Mouse (Mus musculus): ENCODE data around the gene Crybg2.

Gene Crybg2

GRCm38 (mm10) chr4:134058166-134058715 is 2.4 kb upstream of the Crybg2 start:
- DNase-seq (ENCODE audit: low spot score in 2 of 2), result no peak

DNA sequence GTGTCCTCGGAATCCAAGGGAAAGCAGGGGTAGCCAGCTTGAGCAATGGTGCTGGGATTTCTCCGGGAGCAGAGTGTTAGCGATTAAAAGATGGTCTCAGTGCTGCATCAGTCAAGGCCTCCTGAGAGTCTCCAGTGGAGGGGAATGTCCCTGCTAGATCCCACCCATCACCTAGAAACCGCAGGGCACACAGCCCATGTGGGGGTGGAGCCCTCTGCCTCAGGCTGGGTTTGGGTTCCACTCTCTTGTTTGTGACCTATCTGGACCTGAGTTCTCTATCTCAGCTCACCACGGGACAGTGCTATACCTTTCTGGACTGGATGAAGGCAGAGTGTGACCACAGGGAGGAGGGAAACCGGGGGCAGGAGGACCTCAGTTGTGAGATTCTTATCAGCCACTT is 1.7 kb upstream of the Crybg2 start:
- no peak for DNase-seq (ENCODE audit: low spot score in 2 of 2)

GRCm38 (mm10) chr4:134061166-134061830 is 683 bp downstream of the Crybg2 start:
- no peak for DNase-seq (ENCODE audit: low spot score in 2 of 2)

DNA sequence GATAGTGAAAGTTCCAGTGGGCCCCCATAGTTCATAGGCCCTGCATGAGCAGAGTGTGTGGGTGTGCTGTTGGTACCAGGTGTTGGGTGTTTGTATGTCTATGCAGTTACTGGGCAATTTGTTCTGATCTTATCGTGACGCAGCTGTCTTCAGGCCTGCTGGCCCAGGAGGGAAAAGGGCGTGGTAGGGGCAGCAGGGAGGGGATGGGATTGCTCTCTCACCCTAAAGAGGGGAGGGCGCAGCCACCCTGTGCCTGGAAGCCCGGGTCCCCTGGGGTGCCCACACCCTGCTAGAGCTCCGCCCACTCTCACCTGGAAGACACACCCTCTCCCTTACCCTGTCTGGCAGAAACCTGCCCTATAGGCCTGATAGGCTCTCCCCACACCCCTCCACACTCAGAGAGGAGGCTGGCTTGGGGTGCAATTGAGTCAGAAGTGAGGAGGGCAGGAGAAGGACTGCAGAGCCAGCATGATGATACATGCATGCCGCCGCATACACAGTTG is 1.4 kb downstream of the Crybg2 start:
- no peak for DNase-seq (ENCODE audit: low spot score in 2 of 2)

DNA sequence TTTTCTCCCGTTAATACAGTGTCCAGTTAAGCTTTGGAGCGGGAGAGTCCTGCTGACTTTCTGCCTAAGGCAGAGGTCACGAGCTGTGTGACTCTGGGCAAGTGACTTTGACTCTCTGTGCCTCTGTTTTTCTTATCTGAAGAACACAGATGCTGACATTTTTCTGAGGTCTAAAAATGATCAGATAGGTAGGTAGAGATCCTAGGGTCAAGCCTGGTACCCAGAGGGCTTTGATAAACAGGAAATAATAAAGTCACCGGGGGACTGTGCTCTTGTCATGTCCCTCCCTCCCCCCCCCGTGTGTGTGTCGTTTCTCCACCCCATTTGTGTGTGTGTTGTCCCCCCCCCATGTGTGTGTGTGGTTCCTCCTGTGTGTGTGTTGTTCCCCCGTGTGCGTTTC is 1.9 kb downstream of the Crybg2 start:
- DNase-seq (ENCODE audit: low spot score in 2 of 2), result no peak

- DNase-seq (ENCODE audit: low spot score in 2 of 2), result no peak
These were observed 4.9 kb downstream of the Crybg2 start for GRCm38 (mm10) chr4:134065431-134066004.

- DNase-seq (ENCODE audit: low spot score in 2 of 2), result no peak
These were observed 6.8 kb downstream of the Crybg2 start for GRCm38 (mm10) chr4:134067383-134067782.

GRCm38 (mm10) chr4:134067833-134068544 is 7.4 kb downstream of the Crybg2 start:
- no peak for DNase-seq (ENCODE audit: low spot score in 2 of 2)

DNA sequence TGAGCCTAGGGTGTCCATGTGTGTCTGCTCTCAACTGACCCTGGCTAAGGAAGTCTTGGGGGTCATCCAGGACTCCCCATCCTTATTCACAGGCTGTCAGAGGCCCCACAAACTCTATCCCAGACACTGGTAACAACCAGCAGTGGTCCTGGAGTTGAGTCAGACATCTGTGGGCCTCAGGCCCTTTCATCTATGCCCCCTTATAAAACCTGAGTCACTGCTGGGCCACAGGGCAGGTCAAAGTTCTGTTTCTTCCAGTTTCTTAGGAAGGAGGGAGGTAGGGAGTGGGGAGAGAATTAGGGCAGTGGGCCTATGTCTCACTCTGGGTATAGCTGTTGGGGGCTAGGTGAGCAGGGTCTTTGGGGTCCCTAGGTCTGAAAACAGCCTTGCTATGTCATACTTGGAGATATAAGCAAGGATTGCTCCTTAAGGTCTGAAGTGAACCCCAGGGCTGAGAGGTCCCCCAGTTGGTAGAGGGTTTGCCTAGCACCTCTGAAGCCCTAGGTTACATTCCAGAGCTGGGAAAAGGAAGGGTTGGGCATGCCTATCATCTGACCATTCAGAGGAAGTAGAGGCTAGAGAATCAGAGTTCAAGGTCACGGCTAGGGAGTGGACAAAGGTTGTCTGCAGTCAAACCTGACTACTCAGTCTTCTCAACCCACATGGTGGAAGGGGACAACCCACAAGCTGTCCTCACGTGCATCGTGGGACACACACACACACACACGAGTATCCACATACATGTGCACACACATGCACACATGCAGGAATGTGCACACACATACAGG is 8.4 kb downstream of the Crybg2 start:
- DNase-seq (ENCODE audit: low spot score in 2 of 2), result no peak

DNA sequence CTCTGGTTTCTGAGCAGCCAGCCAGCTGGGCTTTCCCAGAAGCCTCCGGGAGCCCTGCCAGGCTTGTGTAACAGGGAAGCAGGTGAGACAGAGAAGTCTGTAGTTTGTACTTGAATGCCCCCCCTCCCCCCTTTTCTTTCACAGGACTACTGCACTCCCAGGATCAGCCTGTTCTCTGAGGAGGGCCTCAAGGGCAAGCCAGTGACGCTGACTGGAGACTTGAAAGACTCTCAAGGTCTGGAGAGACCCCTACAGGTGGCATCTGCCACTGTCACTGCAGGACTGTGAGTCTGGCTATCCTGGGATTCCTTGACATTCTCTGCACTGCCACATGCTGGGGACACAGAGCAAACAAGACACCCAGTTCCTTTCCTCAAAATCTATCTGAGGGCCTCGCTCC is 18.1 kb downstream of the Crybg2 start:
- no peak for DNase-seq (ENCODE audit: low spot score in 2 of 2)

- DNase-seq (ENCODE audit: low spot score in 2 of 2), result peak in 1 of 2 experiments; percentile 55
These were observed 20.1 kb downstream of the Crybg2 start for GRCm38 (mm10) chr4:134080674-134081073.

DNA sequence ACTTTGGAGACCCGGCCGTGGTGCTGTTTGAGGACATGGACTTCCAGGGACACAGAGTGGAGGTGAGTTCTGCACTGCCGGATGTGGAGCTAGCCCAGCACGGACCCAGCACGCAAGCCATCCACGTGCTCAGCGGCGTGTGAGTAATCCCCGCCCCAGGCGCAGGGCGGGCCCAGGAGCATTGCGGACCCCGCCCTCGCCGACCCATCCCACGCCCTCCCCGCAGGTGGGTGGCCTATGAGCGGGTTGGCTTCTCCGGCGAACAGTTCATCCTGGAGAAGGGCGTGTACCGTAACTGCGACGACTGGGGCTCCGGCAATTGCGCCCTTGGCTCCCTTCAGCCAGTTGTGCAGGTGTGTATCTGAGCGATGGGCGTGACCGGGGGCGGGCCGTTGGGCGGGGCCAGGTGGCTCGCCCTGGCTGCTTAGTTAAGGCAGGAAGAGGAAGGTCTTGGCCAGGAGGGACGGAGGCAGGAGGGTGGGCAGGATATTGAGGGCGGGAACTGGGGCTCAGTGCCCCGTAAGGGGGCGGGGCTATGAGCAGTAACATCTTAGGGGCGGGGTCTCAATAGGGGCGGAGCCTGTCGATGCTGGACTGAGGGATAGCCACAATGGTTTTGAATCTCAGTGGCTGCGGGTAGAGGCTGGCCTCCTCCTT is 21.2 kb downstream of the Crybg2 start:
- DNase-seq (ENCODE audit: low spot score in 2 of 2), result peak; percentile 84 to 87

DNA sequence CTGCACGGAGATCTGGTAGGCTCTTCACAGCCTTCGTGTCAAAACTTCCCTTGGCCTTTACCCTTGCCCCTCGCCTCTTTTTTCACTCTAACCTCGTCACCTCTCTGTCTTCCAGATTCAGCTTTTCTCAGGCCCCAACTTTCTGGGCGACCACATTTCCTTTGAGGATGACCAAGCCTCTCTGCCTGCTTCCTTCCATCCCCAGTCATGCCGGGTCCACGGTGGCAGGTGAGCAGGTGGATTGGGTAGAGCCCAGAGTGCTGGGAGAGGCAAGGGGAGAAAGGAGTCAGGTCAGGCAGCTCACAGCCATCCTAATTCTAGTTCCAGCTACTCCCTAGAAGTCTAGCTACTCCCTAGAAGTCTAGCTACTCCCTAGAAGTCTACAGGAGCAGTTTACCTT is 21.8 kb downstream of the Crybg2 start:
- peak in 1 of 2 experiments; percentile 61 for DNase-seq (ENCODE audit: low spot score in 2 of 2)

DNA sequence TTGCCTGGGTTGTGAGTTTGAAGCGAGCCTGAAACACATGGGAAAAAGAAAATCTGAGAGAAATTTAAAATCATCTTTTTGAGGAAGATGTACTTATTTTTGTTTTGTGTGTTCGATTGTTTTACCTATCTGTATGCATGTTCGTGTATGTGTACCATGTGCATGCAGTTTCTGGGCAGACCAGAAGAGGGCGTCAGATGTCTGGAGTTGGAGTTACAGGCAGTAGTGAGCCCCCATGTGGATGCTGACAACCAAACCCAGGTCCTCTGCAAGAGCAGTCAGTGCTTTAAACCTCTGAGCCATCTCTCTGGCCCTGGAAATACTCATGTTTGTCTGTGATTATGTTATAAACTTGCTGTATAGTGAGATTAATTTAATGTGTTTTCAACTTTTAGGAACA is 24.4 kb downstream of the Crybg2 start:
- no peak for DNase-seq (ENCODE audit: low spot score in 2 of 2)

GRCm38 (mm10) chr4:134087412-134087811 is 26.8 kb downstream of the Crybg2 start:
- DNase-seq (ENCODE audit: low spot score in 2 of 2), result peak in 1 of 2 experiments; percentile 45

DNA sequence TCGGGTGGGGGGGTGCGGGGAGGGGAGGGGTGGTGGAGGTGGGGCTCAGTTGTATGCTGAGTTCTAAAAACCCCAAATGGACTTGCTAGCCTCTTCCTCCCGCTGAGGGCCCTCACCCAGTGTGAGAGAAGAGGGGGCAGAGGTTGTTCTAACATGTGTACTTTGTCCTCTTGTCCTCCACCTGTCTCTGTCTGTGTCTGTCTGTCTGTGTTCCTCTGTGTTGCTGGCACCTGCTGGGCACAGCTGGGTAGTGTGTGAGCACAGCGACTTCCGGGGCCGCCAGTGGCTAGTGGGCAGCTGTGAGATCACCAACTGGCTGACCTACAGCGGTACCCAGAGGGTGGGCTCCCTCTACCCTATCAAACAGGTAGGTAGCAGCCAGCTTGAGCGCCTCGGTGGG is 28.4 kb downstream of the Crybg2 start:
- DNase-seq (ENCODE audit: low spot score in 2 of 2), result no peak

DNA sequence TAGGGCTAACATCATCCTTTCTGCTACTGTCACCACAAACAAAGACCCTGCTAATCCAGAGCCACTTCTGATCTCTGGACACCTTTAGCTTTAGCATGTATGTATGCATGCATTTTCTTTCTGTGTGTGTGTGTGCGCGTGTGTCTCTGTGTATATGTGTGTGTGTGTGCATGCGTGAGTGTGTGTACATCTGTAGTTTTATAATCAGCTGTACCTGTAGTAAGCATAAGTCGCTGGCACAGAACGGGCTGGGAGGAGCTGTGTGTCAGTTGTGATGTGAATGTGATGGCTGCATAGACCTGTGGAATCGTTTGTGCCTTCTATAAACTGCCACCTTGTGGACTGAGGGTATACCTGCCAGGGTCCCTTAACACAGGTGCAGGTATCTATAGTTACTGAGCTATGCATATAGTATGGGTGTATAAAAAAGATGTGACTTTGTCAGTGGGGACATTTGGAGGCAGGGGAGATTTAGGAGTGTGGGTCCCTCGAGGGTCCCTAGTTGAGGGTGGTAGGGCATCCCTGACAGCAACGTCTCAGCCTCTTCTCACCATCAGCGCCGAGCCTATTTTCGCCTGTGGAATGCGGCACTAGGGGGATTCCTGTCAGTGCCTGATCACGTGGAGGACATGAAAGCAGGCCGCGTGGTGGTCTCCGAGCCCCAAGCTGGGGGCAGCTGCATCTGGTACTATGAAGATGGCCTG is 30.1 kb downstream of the Crybg2 start:
- DNase-seq (ENCODE audit: low spot score in 2 of 2), result no peak

- DNase-seq (ENCODE audit: low spot score in 2 of 2), result no peak
These were observed 30.6 kb downstream of the Crybg2 start for GRCm38 (mm10) chr4:134091225-134091529.

DNA sequence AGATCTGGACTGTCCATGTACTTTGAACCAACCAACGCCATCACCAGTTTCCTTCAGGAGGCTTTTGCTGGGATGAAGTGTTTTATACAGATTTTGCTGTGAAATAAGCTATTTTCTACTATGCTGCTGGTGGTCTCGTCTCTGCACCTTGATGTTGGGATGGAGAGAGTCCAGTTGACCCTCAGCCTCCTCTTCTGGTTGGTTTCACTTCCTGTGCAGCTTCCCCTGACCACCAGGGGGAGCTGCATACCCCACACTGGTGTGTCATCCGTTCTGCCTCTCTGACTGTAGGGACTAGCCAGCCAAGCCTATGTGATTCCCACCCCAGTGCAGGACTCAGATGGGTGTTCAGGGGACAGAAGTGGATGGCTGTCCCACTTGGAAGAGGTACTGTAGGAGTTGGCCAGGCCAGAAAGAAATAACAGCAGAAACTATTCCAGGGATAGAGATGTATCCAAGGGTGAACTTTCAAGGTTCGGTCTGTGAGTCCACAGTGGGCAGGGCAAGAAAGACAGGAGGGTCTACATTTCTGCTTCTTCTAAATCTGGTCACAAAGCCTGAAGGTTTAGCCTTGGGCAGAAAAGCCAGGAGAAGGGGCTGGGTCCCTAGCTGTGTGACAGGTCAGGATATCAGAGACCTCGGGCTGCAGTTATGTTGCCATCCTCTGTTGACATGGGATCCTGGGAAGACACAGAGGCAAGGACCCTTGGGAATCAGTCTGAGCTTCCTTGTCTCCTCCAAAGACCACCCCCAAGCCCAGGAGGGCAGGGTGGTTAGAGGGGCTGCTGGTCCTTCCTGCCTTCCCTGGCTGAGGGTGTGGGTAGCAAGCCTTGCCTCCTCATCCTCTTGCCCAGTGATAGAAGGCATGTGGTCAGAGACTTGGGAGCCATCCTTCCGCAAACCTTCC is 32.0 kb downstream of the Crybg2 start:
- peak; percentile 74 to 91 for DNase-seq (ENCODE audit: low spot score in 2 of 2)

All from spleen, postnatal 4 days (tissue).